Mouse (Mus musculus): Measurements from ENCODE around the gene Gcnt2. TPM values are rescaled to one million over a fixed set of nuclear protein-coding genes. Genes with fewer than 3 reads are reported as not detected.

Gene Gcnt2
- polyA plus RNA-seq, 1 experiment from 2014 or later = 9.4 TPM

DNA sequence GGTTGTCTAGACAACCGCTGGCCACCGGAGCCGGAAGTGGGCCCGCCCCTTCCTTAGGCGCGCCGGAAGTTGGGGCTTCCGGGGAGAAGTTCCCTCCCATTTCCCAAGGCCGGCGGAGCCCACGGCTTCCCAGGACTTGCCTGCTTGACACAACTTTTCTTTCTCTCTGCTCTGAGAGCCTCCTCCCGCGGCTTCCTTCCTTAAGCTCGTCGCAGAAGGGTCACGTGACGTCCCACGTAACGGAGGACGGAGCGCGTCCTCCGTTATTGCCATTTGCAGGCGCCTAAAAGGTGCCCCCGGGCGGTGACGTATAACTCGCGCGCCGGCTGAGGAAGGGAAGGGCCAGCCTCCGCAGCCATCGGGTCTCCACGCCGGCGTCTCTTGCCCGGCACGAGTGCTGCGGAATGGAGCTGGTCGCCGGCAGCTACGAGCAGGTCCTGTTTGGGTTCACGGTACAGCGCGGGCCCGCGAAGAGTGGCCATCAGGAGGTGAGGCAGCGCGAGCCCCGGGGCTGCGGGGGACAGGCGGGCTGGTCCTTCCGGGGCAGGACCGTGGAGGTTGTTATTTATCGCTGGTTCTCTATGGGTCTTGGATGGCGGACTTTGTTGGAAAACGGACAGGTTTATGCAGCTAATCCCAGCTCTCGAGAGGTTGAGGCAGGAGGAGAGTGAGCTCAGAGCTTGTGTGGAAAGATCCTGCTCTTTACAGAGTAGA, 141.5 kb downstream of the Gcnt2 start, which contains the start of gene Pak1ip1:
Pak1ip1 (plus strand) TSS at position 98 of the 714 bp plus-strand sequence.
- peak within 1 kb of the TSS; percentile 95 for H3K9ac ChIP-seq (ENCODE audit: low read length)
- WGBS = under 1% methylated on average over 58 of the region's 58 CpGs
- H3K9me3 ChIP-seq (replicated peaks; ENCODE audit: control insufficient read depth, low read length) = no peaks in the 10 kb centered on the region
- peak within 1 kb of the TSS; percentile 100 for H3K27ac ChIP-seq (ENCODE audit: low read length)
- peaks cover 7% of the 10 kb centered on the region; the same call in 1 of the 2 replicates for H3K36me3 ChIP-seq (ENCODE audit: control insufficient read depth, insufficient read depth, low read length)
- no peaks in the 10 kb centered on the region for H3K27me3 ChIP-seq (ENCODE audit: control insufficient read depth, insufficient read depth, low read length)
- peaks cover 14% of the 10 kb centered on the region for H3K4me1 ChIP-seq (ENCODE audit: control insufficient read depth, insufficient read depth, low read length)
- ATAC-seq (ENCODE audit: insufficient read depth, low FRiP score) = peak; percentile 96
- H3K4me3 ChIP-seq (replicated peaks; ENCODE audit: low read length) = peak within 1 kb of the TSS; percentile 100
- peak within 1 kb of the TSS; percentile 90 for H3K4me2 ChIP-seq (ENCODE audit: low read depth, low read length)

DNA sequence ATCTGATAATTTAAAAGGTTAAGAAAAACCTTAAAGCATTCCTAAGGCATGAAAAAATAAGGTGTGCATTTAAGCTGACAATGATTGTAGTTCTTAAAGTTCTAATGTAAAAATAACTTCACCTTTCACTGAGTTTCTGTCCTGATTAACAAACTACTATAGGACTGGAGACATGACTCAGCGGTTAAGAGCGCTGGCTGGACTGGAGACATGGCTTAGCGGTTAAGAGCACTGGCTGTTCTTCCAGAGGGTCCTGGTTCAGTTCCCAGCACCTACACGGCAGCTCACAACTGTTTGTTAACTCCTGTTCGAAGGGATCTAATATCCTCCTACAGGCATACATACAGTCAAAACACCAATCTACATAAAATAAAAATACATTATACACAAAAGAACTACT, 142.4 kb downstream of the Gcnt2 start:
- Histone ChIP-seq H3K9me3 (replicated peaks; ENCODE audit: control insufficient read depth, low read length) (no peaks in the 10 kb centered on the region), H3K4me3 (replicated peaks; ENCODE audit: low read length) (peak overlapping the region; percentile 23), H3K4me1 (ENCODE audit: control insufficient read depth, insufficient read depth, low read length) (peaks cover 14% of the 10 kb centered on the region), H3K9ac (ENCODE audit: low read length) (no peak overlapping the region), H3K27ac (ENCODE audit: low read length) (no peak overlapping the region), H3K27me3 (ENCODE audit: control insufficient read depth, insufficient read depth, low read length) (no peaks in the 10 kb centered on the region), H3K36me3 (ENCODE audit: control insufficient read depth, insufficient read depth, low read length) (peaks cover 9% of the 10 kb centered on the region; the same call in 1 of the 2 replicates), H3K4me2 (ENCODE audit: low read depth, low read length) (peak overlapping the region; percentile 90)
- 80% methylated on average over 5 of the region's 5 CpGs for WGBS
- ATAC-seq (ENCODE audit: insufficient read depth, low FRiP score) = no peak

DNA sequence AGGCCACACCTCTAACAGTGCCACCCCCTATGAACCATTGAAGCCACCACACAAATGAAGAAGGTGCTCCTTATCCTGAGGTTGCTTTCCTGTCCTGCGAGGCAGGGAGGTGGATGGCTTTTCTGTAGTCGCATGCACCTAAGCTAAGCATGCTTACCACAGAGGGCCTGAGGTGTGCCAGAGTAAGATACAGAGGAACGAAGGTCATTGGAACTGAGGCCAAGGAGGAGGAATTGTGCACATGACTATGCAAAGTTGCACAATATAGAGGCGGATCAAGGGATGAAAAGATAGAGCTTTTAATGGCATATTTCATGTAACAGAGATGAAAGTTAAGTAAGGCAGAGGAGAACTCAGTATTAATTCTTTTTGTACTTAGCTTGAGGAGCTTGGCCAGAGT, 146.7 kb downstream of the Gcnt2 start:
- ATAC-seq (ENCODE audit: insufficient read depth, low FRiP score) = no peak
- Histone ChIP-seq H3K9ac (ENCODE audit: low read length) (no peak overlapping the region), H3K27me3 (ENCODE audit: control insufficient read depth, insufficient read depth, low read length) (no peaks in the 10 kb centered on the region), H3K9me3 (replicated peaks; ENCODE audit: control insufficient read depth, low read length) (no peaks in the 10 kb centered on the region), H3K4me1 (ENCODE audit: control insufficient read depth, insufficient read depth, low read length) (peaks cover 7% of the 10 kb centered on the region; the same call in 1 of the 2 replicates), H3K4me2 (ENCODE audit: low read depth, low read length) (no peak overlapping the region), H3K4me3 (replicated peaks; ENCODE audit: low read length) (no peak overlapping the region), H3K27ac (ENCODE audit: low read length) (no peak overlapping the region), H3K36me3 (ENCODE audit: control insufficient read depth, insufficient read depth, low read length) (peaks cover 39% of the 10 kb centered on the region)
- 96% methylated on average over 4 of the region's 4 CpGs for WGBS

DNA sequence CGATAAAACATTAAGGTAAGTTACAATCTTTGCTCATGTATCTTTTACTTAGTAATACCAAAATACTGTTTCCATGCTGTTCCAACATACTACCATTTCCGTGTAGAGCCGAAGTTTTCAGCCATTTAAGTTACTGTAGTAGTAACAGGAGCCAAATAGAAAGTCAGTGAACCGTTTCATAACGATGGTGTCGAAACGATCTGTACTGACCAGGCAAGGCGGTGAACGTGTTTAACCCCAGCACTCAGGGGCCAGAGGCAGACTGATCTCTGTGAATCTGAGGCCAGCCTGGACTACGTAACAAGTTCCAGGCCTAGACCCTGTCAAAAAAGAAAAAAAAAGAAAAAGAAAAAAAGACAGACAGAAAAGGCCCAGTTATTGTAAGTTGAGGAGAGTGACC, 148.7 kb downstream of the Gcnt2 start:
- Histone ChIP-seq H3K27ac (ENCODE audit: low read length) (no peak overlapping the region), H3K9ac (ENCODE audit: low read length) (no peak overlapping the region), H3K4me2 (ENCODE audit: low read depth, low read length) (no peak overlapping the region), H3K4me1 (ENCODE audit: control insufficient read depth, insufficient read depth, low read length) (no peaks in the 10 kb centered on the region), H3K36me3 (ENCODE audit: control insufficient read depth, insufficient read depth, low read length) (peaks cover 47% of the 10 kb centered on the region), H3K27me3 (ENCODE audit: control insufficient read depth, insufficient read depth, low read length) (no peaks in the 10 kb centered on the region), H3K4me3 (replicated peaks; ENCODE audit: low read length) (no peak overlapping the region), H3K9me3 (replicated peaks; ENCODE audit: control insufficient read depth, low read length) (no peaks in the 10 kb centered on the region)
- ATAC-seq (ENCODE audit: insufficient read depth, low FRiP score) = no peak
- WGBS = 94% methylated on average over 10 of the region's 10 CpGs

DNA sequence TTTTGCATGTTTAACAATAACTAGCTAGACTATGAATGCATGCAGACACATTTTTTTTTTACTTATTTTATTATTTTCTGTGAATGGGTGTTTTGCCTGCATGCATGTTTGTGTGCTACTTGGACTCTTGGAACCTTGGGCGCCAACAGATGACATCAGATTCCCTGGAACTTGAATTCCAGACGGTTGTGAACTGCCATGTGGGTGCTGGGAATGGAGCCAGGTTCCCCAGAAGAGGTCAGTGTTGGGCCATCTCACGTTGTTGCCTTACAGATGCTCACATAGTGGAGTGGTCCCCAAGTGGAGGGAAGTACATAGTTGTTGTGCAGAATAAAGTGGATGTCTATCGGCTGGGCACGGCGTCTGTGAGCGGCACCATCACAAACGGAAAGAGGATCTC, 149.4 kb downstream of the Gcnt2 start:
- WGBS = 81% methylated on average over 8 of the region's 8 CpGs
- ATAC-seq (ENCODE audit: insufficient read depth, low FRiP score) = no peak
- no peak overlapping the region for H3K4me2 ChIP-seq (ENCODE audit: low read depth, low read length)
- H3K9me3 ChIP-seq (replicated peaks; ENCODE audit: control insufficient read depth, low read length) = no peaks in the 10 kb centered on the region
- peaks cover 47% of the 10 kb centered on the region for H3K36me3 ChIP-seq (ENCODE audit: control insufficient read depth, insufficient read depth, low read length)
- H3K27ac ChIP-seq (ENCODE audit: low read length) = no peak overlapping the region
- H3K4me1 ChIP-seq (ENCODE audit: control insufficient read depth, insufficient read depth, low read length) = no peaks in the 10 kb centered on the region
- H3K27me3 ChIP-seq (ENCODE audit: control insufficient read depth, insufficient read depth, low read length) = no peaks in the 10 kb centered on the region
- no peak overlapping the region for H3K4me3 ChIP-seq (replicated peaks; ENCODE audit: low read length)
- no peak overlapping the region for H3K9ac ChIP-seq (ENCODE audit: low read length)

Small RNAs within 50 kb of the gene (microRNA-seq; reads per million reads assigned to microRNA genes)
- gene Mir5124a = not detected

Other genes starting within 250 kb of the Gcnt2 start
- 1.4 and 1.5 TPM in 2 replicates for gene Tfap2a, start 121.4 kb upstream of the Gcnt2 start, polyA plus RNA-seq (2015; fragmentation: Nextera tagmentation; extraction: Ambion mirVana)
- gene Pak1ip1, start 141.3 kb downstream of the Gcnt2 start, polyA plus RNA-seq (2015; fragmentation: Nextera tagmentation; extraction: Ambion mirVana) = 68.0 and 70.5 TPM in 2 replicates
- 249 and 264 TPM in 2 replicates for gene Tmem14c, start 156.5 kb downstream of the Gcnt2 start, polyA plus RNA-seq (2015; fragmentation: Nextera tagmentation; extraction: Ambion mirVana)
- 0.35 and 0.49 TPM in 2 replicates for gene Mak, start 220.0 kb downstream of the Gcnt2 start, polyA plus RNA-seq (2015; fragmentation: Nextera tagmentation; extraction: Ambion mirVana)